Mouse (Mus musculus): Measurements from ENCODE around the gene Cfdp1.

Gene Cfdp1

DNA sequence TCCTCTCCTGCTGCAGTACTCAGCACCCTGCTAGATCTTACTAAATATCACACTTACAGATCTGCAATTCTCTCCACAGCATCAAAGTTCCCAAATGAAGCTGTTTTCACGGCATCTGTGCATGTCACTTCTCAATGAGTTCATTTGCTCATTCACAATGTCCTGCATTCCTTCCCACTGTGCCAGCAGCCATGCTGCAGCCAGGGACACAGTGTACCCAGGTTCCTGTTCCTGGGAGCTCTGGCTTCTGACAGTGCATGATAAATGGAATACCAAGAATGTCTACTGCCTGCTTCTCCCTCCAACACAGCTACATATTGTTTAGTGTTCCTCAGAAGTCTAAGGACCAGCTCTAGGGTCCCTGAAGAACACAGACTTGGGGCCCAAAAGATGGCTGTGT is 57.6 kb downstream of the Cfdp1 start:
- in situ Hi-C loops (cut with MseI, MboI): no loop called here

DNA sequence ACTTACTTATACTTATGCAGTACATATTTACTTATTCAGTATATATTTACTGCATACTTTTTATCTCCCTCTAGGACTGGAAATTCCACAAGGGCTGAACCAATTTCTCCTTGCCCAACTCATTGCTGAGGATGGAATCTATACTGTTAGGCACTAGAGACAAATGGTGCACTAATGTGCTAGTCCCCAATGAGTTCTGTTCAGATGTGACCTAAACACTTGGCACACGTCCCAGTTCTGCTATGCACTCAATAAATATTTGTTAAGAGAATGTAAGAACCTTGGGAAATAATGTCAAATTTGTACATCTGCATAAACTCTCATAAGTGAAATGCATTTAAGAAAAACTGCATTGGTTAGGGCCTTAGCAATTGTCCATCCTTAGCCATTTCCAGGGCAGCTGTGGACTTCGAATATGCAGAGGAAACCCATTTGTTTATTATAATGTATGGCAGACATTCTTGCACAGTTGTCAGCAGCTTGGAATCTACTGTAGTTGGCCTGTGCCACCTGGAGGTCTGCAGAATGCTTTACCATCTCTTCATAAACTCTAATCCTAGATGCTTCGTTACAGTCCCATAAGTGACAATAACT is 60.7 kb downstream of the Cfdp1 start:
- in situ Hi-C loops (cut with MseI, MboI): no loop called here

DNA sequence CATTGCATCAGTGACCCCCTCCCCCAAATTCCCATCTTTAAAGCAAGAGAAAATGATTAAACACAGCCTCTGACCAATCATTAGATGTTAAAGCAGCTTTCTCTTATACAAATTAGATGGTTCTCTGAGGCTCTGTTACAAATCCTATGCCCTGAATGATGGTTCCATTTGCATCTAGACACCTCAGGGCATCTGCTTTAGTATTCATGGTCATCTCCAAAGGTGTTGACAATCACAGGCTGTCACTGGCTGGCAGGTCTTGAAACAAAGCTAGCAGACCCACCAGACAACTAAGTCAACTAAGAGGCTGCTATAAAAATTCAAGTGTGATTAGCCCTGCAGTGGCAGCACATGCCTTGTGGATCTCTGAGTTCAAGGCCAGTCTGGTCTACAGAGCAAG is 64.5 kb downstream of the Cfdp1 start:
- in situ Hi-C loops (cut with MseI, MboI): no loop called here

DNA sequence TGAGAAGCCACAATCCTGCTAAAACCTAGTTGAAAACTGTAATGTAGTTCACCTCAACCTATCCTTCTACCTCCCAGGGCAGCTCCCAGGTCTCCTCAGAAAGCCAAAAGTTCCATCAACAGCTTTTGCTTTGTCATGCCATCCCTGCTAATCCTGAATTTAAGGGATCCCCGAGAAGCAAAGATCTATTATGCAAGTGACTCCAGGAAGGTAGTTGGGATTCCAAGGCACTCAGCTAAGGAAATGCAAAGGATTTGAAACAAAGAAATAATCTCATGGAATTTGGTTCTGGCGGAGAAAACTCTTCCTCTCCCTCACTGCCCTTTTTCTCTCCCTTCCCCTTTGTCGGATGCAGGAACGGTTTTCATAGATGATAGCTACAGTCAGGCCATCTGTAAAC is 64.9 kb downstream of the Cfdp1 start:
- in situ Hi-C loops (cut with MseI, MboI): no loop called here

DNA sequence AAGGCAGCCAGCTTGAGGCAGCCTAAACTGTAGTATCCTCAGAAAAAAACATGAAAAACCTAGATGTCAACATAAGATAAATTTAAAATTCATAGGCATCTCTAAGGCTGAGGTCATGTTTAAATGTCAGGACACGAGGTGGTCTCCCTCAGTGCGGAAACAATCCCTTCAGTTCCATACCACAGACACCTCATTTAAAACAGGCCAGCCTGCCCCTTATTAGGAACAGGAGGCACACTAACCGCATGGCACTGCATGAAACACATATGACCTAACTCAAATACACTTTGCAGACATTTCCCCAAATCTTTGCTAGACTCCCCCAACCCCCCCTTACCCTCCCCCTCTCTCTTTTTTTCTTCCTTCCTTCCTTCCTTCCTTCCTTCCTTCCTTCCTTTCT is 65.6 kb downstream of the Cfdp1 start:
- in situ Hi-C loops (cut with MseI, MboI): no loop called here

DNA sequence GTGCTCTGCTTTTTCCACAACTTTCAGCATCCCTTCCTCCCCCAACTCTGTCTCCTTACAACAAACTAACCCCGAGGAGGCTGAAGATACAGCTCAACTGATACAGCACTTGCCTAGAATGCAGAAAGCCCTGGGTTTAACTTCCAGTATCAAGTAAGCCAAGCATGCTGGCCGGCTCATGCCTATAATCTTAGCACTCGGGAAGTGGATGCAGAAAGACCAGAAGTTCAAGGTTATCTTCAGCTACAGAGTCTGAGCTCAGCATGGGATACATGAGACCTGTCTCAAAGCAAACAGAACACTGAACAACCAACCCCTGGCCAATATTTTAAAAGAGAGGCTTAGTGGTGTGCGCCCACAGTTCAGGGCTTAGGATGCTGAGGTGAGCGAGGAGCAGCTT is 66.0 kb downstream of the Cfdp1 start:
- in situ Hi-C loops (cut with MseI, MboI): no loop called here

DNA sequence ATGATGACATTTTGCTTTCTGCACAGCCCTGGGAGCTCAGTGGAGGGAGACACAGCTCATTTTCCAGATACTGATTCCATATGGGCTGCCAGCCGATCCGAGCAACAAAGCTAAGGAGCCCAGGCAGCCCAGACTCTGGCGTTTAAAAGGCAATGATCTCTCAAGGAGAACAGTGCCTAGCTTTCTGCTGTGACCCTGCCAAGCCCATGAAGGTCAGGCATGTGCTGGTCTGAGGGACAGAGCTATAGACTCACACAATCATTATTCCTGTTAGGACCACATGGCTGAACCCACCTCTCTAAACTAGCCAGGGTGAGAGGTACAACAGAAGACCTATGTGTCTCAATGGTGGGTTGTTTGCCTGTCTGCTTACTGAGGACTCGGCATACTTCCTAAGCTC is 66.4 kb downstream of the Cfdp1 start:
- in situ Hi-C loops (cut with MseI, MboI): no loop called here

DNA sequence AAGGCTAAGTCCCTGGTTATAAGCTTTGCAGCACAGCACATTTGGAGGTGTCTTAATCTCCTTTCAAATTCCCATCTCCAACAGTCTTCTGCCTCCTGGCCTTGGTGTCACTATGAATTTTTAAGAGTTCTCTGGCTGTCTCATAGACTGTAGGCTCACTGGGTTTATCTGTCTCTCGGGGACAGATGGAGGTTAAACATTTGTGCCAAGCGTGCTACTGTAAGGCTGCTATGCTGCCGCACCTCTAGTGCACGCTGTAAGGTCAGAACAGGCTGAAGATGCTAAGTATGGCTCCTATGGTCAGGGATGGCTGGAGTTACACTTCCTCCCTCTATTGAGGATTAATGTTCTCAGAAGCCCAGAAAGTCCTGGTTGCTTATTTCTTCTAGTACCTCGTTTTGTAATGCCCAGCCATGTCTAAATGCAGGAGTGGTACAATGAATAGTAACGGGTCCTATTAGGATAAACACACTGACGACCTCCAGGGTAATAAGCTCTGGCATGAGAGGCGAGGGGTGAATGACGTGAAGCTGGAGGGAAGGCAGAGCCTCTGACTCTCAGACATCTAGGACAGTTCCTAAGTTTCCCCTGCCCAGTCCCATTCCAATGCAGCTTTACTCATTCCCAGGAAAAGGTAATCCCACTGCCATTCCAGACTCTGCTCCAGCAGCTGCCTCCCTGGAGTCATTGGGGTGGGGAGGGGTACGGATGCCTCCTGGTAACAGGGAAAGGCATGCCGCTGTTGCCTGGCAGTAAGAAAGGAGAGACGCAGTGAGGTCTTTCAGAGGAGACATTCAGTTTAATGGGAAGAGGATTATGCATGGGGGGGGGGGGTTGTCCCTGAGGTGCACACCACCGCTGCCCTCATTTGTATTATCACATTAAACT is 67.1 kb downstream of the Cfdp1 start:
- in situ Hi-C loops (cut with MseI, MboI): no loop called here

DNA sequence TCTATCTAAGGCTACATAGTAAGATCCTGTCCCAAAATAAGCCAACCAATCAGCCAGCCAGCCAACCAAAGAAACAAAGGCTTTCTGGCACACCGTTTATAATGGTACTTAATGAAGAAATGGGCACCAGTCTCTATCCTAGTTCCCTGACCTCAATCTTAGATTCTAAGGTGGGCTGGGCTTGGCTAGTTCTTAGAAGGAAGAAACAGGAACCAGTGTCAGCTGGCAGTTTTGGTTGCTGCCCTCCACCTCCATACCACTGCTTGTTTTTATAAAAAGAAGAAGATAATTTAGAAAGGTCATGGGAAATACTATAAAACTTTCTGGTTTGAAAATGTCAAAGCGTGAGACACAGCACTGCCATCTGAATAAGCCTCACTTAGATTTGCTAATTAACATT is 68.0 kb downstream of the Cfdp1 start:
- in situ Hi-C loops (cut with MseI, MboI): no loop called here

DNA sequence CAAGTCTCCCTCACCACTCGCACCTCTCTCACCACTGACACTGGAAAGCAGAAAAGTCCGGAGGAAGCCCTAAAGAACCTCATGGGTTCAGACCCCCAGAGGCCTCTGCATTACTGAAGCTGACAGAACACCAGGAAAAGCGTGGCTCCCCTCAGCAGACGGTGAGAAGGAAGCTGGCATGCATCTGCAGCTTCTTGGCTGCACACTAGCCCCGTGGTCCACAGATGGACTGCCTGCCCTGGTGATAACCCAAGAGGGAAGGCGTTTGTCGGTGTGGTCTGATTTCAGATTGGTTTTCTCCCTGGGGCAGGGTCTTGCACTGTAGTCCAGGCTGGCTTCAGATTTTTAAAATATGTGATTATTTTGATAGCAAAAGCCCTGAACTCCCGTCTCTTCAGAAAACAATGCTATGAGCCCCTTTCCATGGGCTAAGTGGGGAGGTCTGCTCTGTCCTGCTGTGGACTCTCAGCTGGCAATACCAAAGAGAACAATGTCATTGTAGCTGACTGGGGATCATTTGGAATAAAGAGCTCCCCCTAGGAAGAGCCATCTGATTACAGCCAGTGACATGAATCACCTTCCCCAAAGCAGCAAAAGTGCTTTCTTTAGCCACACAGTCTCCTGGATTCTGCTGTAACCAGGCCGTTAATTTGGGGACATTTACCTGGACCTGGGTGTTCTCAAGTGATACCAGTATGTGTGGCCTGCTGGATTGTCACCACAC is 71.3 kb downstream of the Cfdp1 start:
- in situ Hi-C loops (cut with MseI, MboI): no loop called here

DNA sequence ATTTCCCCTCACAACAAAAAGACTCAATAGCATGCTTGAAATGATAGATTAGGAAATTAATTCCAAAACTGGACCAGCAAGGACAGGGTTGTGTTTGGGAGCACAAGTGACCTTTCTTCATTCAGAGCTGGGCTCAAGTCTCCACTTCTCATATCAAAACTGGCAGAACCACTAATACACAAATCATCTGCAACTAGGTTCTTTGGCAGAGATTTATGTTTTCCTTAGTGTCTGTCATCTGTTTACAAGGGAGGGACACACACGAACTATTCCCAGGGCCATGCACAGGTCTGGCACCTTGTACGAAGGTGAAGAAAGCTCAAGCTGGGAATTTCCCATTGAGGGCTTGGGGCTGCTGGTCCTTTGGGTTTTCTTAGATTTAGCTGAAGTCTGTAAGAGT is 71.9 kb downstream of the Cfdp1 start:
- in situ Hi-C loops (cut with MseI, MboI): no loop called here

DNA sequence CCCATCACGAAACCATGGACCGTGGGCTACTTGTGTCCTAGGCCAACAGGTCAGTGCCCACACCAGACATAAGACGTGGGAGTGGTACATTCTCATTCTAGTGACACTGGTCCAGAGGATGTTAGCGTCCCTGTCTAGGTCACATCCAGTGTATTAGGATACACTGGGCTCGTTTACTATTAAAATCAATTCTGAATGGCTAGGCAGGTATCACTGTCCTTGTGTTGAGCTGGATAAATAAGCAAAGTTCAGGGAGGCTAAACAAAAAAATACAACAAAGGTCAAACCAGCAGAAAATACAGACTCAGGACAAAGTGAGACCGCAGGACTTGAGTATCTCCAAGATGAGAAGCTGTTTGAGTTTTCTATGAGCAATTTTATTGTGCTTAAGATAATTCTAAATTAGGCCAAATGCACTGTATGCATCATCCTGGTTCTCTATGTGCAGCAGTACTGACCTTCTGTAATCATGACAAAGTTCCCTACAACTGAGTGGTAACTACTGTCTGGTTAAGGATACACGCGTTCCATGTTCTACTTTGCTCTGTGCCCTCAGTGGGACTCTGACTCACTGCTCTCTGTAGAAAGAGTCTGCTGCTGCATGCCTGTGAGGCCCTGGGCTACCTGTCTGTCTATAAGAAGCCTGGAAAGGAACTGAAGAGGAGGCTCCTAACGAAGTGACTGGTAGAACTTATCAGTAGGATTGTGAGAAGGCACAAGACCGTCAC is 73.2 kb downstream of the Cfdp1 start:
- in situ Hi-C loops (cut with MseI, MboI): no loop called here

DNA sequence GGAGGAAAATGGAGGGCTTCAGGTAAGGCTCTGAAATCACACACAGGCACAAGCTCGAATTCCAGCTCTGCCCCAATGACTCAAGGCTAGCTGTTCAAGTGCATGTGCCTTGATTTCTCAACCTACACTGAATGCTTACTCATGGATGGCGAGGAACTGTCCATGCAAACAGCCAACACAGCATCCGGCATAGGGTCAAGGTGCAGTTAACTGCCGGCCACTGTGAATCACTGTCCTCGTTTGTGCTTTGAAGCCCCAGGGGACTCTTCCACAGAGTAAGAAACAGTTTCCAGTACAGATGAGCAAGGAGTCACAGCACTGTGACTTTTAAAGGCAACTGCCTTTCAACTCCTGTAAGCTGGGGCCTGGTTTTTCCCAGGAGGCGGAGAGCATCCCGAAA is 74.4 kb downstream of the Cfdp1 start:
- in situ Hi-C loops (cut with MseI, MboI): no loop called here

DNA sequence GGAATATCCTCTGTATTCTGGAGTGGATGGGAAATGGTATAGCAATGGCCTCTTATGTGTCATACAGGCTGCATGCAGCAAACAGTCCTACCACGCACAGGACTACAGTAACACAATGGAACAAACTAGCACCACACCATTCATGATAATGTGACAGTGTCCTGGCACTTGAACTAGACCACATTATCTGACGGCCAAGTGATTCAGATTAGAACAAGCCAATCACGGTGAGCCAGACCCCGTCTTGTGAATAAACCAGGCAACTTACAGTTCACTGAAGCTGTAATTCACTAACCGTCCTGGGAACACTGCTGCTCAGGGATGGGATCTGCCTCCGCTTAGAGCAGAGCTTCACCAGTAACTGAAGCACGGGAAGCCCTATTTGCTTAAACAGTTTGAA is 75.3 kb downstream of the Cfdp1 start:
- in situ Hi-C loops (cut with MseI, MboI): no loop called here

DNA sequence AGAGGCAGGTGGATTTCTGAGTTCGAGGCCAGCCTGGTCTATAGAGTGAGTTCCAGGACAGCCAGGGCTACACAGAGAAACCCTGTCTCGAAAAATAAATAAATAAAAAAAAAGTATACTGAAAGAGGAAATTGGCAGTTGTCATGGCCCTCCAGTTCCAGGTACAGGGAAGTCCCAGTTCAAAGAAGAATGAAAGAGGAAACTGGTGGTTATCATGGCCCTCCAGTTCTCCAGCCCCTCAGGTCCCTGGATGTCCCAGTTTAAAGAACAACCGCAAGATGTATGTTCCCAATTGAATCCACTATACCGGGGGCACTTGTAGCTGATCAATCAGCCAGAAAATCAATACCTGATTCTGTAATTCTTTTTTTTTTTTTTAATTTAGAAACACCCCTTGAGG is 77.6 kb downstream of the Cfdp1 start:
- in situ Hi-C loops (cut with MseI, MboI): no loop called here

DNA sequence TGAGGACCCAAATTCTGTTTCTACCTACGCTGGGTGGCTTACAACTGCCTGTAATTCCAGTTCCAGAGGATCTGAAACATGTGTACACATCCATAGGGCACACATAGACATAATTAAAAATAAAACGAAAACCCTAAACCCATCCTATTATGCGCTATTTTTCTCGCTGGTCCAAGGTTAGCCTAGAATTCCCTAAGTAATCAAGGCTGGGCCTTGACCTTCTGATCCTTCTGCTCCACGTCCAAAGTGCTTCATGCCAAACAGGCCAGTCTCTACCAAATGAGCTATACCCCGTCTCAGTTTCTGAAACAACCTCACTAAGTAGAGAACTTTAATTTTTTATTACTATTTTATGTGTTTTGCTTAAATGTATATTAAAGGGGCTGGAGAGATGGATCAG is 78.3 kb downstream of the Cfdp1 start:
- in situ Hi-C loops (cut with MseI, MboI): no loop called here

DNA sequence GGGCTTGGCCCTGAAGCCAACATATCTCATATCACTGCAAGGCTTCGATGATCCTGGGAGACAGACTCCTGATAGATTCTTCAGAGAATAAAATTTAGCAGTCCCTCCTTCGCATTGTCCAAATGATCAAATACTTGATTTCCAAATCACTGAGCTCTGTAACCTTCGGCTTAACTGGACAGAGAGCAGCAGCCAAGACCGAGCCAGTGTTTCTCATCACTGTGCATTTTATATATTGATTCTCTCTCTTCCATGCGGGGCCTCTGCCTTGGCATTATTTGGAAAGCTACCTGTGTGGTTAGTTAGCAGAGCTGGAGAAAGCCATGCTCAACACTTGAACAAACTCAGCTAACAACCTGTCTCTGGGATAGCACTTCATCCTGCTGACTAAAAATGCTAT is 80.6 kb downstream of the Cfdp1 start:
- in situ Hi-C loops (cut with MseI, MboI): no loop called here

DNA sequence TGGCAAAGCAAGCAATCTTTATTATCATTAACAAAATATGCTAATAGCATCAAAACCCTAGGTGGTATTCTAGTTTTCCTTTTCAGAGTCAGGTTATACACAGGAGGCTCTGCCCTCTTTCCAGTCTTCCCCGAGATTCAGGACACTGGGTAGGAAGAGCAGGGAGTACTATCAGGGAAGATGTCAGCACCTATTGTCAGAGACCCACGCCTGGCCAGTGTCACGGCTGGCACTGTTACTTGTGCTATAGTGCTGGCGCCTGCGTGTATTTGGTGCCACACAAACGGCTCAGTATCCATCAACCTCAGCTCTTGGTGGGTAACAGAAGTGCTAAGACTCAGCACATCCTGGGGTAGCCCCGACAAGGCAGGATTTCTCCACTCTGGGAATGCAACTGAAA is 81.0 kb downstream of the Cfdp1 start:
- in situ Hi-C loops (cut with MseI, MboI): no loop called here

DNA sequence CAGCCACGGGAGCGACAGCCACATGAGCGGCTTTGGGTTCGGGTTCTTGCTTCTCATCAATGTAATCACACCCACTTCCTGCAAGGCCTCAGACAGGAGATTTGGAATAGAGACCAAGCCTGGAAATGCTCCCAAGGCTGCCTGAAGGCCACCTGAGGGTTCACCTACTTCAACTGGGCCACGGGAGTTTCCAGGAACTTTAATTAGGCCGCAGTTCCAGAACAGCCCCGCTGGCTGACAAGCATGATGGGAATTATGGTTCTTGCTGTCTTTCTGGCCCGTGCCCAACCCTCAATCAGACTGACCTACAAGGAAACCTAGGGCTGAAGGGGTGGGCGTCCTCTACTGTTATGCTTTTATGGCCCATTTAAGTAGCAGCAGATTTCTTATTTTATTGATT is 82.0 kb downstream of the Cfdp1 start:
- in situ Hi-C loops (cut with MseI, MboI): no loop called here

DNA sequence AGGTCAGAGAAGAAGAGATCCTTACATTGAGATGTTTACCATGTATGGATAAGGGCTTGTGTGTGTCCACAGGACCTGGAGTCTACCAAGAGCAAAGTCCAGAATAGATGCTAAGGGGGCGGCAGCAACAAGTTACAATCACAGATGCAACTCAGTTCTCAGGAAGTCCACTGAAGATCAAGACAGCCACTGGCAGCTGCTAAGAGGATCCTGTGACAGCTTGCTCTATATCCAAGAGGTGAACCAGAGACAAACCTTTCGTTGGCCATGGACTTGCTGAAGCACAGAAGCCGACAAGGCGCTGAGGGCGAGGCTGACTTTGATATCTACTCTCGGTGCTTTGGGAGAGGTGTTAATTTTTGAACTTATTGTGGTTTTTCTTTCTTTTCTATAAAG is 82.5 kb downstream of the Cfdp1 start:
- in situ Hi-C loops (cut with MseI, MboI): no loop called here

DNA sequence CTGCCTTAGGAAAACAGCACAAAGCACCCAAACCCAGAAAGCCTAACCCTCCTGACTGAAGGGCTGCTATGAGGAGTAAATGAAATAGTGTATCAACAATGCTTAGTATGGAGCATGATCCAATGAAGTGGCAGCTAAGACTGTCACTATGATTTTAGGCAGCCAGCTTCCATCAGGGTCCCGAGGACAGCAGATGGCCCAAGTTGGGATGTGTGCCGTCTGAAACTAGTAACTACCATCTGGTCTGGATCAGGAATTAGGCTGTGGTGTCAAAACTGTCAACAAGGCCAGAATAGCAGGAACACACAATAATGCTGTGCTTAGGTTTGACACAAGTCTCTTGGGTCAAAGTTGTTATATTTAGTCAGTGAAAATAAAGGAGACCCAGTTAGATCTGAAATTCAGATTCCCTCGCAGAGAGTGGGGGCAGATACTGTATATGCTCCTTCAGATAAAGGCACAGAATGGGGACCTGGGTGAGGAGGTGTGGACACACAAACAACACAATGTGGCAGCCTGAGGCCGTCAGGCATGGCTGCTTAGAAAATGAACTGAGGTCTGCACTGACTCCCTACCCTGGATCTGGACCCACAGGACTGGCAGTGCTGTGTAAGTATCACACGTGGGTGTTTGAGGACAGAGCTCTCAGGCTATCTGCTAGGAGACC is 83.0 kb downstream of the Cfdp1 start:
- in situ Hi-C loops (cut with MseI, MboI): no loop called here
